Mouse (Mus musculus) forebrain, embryonic 10.5 days (tissue): ENCODE results near the gene Gipc1. TPM values are rescaled to one million over a fixed set of nuclear protein-coding genes. Genes with fewer than 3 reads are reported as not detected.

Experiments
- DNase-seq: peaks from one replicate; pipeline ENCODE4 v3.0.0-alpha.2; 2017; ENCODE audit warnings: low spot score; ENCODE audit errors: extremely low spot score
- H3K27ac ChIP-seq: fragments of 300-500 bp; sonication (generic); 2 replicates; pipeline ENCODE4 v1.5.1; 2016; ENCODE audit warnings: mild to moderate bottlenecking
- H3K27me3 ChIP-seq: fragments of 300-500 bp; sonication (generic); 2 replicates; pipeline ENCODE4 v1.6.1; 2016; ENCODE audit warnings: mild to moderate bottlenecking; ENCODE audit not compliant: poor library complexity, severe bottlenecking
- H3K36me3 ChIP-seq: fragments of 300-500 bp; sonication (generic); replicated peaks from 2 replicates; pipeline ENCODE4 v1.6.1; 2016; ENCODE audit warnings: mild to moderate bottlenecking, moderate library complexity
- H3K4me1 ChIP-seq: fragments of 300-500 bp; sonication (generic); 2 replicates; pipeline ENCODE4 v1.6.1; 2016
- H3K4me3 ChIP-seq: fragments of 300-500 bp; sonication (generic); 2 replicates; pipeline ENCODE4 v1.5.1; 2016; ENCODE audit warnings: mild to moderate bottlenecking, moderate library complexity
- H3K9me3 ChIP-seq: fragments of 300-500 bp; sonication (generic); 2 replicates; pipeline ENCODE4 v1.6.1; 2016; ENCODE audit warnings: mild to moderate bottlenecking, moderate library complexity
- WGBS: fragments of 180-500 bp; shearing (Covaris S2); methylation state at CpG from one replicate; pipeline ENCODE4 v1.1.7; 2016; 5-methylcytosine and 5-hydroxymethylcytosine counted together
- polyA plus RNA-seq: library from polyadenylated mRNA; unstranded; fragments of >200 nt; fragmentation: Nextera tagmentation; extraction: Ambion mirVana; gene quantifications from 2 replicates; pipeline ENCODE4 v1.2.1, GENCODE M21; 2016

The Gipc1 gene
- polyA plus RNA-seq, 1 experiment from 2014 or later = 220 TPM

- H3K4me1 ChIP-seq = peaks cover 56% of the 10 kb centered on the region
- peaks cover 31% of the 10 kb centered on the region for H3K27me3 ChIP-seq
- H3K4me3 ChIP-seq = peak overlapping the region; percentile 47
- H3K27ac ChIP-seq = peak overlapping the region; percentile 71
- H3K9me3 ChIP-seq = no peaks in the 10 kb centered on the region
- DNase-seq = peak; percentile 81
- 23% methylated on average over 80 of the region's 80 CpGs for WGBS
- peaks cover 62% of the 10 kb centered on the region for H3K36me3 ChIP-seq
These were observed 15.8 kb downstream of the Gipc1 start for GRCm38 (mm10) chr8:83668010-83668916.

- peaks cover 62% of the 10 kb centered on the region for H3K36me3 ChIP-seq
- WGBS = 78% methylated on average over 16 of the region's 16 CpGs
These were observed 16.5 kb downstream of the Gipc1 start for GRCm38 (mm10) chr8:83669013-83669412.

GRCm38 (mm10) chr8:83672936-83673335, 20.5 kb downstream of the Gipc1 start:
- no peak for DNase-seq
- Histone ChIP-seq H3K9me3 (no peaks in the 10 kb centered on the region), H3K4me3 (no peak overlapping the region), H3K27me3 (peaks cover 12% of the 10 kb centered on the region), H3K36me3 (peaks cover 88% of the 10 kb centered on the region), H3K4me1 (peaks cover 18% of the 10 kb centered on the region), H3K27ac (no peak overlapping the region)
- 70% methylated on average over 5 of the region's 5 CpGs for whole genome bisulfite sequencing

More at GRCm38 (mm10) chr8:83669013-83669412, 16.5 kb downstream of the Gipc1 start:
- Histone ChIP-seq H3K27ac (peak overlapping the region; percentile 71), H3K4me1 (peaks cover 54% of the 10 kb centered on the region), H3K27me3 (peaks cover 31% of the 10 kb centered on the region), H3K4me3 (peak overlapping the region; percentile 47), H3K9me3 (no peaks in the 10 kb centered on the region)
- DNase-seq = no peak

GRCm38 (mm10) chr8:83674497-83674896, 22.0 kb downstream of the Gipc1 start:
- Histone ChIP-seq H3K4me1 (peaks cover 5% of the 10 kb centered on the region; the same call in 1 of the 2 replicates), H3K9me3 (no peaks in the 10 kb centered on the region), H3K36me3 (peaks cover 94% of the 10 kb centered on the region), H3K4me3 (no peak overlapping the region), H3K27ac (no peak overlapping the region), H3K27me3 (no peaks in the 10 kb centered on the region)
- 89% methylated on average over 5 of the region's 5 CpGs for WGBS
- no peak for DNase-seq

- Histone ChIP-seq H3K9me3 (no peaks in the 10 kb centered on the region), H3K36me3 (peaks cover 94% of the 10 kb centered on the region), H3K27ac (no peak overlapping the region), H3K27me3 (no peaks in the 10 kb centered on the region), H3K4me3 (no peak overlapping the region), H3K4me1 (peaks cover 16% of the 10 kb centered on the region)
- no peak for DNase-seq
- 91% methylated on average over 12 of the region's 12 CpGs for WGBS
These were observed 27.4 kb downstream of the Gipc1 start for GRCm38 (mm10) chr8:83679866-83680265.

GRCm38 (mm10) chr8:83680603-83681002, 28.1 kb downstream of the Gipc1 start:
- Histone ChIP-seq H3K36me3 (peaks cover 96% of the 10 kb centered on the region), H3K4me1 (peaks cover 16% of the 10 kb centered on the region), H3K27me3 (no peaks in the 10 kb centered on the region), H3K27ac (peak overlapping the region; percentile 58), H3K9me3 (no peaks in the 10 kb centered on the region), H3K4me3 (no peak overlapping the region)
- 85% methylated on average over 5 of the region's 5 CpGs for WGBS
- no peak for DNase-seq

- H3K4me3 ChIP-seq = no peak overlapping the region
- DNase-seq = no peak
- WGBS = 30% methylated on average over 6 of the region's 6 CpGs
- peaks cover 96% of the 10 kb centered on the region for H3K36me3 ChIP-seq
- peaks cover 16% of the 10 kb centered on the region for H3K4me1 ChIP-seq
- H3K9me3 ChIP-seq = no peaks in the 10 kb centered on the region
- H3K27me3 ChIP-seq = no peaks in the 10 kb centered on the region
- H3K27ac ChIP-seq = peak overlapping the region; percentile 58
These were observed 28.6 kb downstream of the Gipc1 start for GRCm38 (mm10) chr8:83681099-83681498.

DNA sequence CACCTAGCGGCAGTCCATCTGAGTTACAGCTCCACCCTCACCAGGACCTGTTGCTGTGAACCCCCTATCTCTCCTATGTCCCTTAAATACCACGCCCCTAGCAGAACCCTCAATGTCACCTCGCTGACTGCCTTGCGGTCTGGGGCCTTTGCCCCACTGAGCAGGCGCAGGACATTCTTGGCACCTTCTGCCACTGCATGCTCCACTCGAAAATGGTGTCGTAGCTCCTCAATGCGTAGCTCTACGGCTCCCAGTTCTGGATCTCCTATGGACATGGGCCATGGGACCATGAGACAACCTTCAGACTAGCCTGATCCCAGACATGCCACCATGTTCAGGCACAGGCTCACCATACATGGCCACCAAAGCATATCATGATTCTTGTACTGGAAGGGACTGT, 32.0 kb downstream of the Gipc1 start:
- H3K4me1 ChIP-seq = peaks cover 16% of the 10 kb centered on the region
- no peaks in the 10 kb centered on the region for H3K27me3 ChIP-seq
- peaks cover 83% of the 10 kb centered on the region for H3K36me3 ChIP-seq
- no peak for DNase-seq
- no peak overlapping the region for H3K4me3 ChIP-seq
- H3K27ac ChIP-seq = no peak overlapping the region
- H3K9me3 ChIP-seq = no peaks in the 10 kb centered on the region
- WGBS = 92% methylated on average over 9 of the region's 9 CpGs

GRCm38 (mm10) chr8:83689264-83689663, 36.8 kb downstream of the Gipc1 start:
- whole genome bisulfite sequencing = 94% methylated on average over 6 of the region's 6 CpGs
- Histone ChIP-seq H3K4me1 (no peaks in the 10 kb centered on the region; the same call in 1 of the 2 replicates), H3K36me3 (peaks cover 71% of the 10 kb centered on the region), H3K9me3 (no peaks in the 10 kb centered on the region), H3K27ac (no peak overlapping the region), H3K4me3 (no peak overlapping the region), H3K27me3 (no peaks in the 10 kb centered on the region)
- DNase-seq = no peak

GRCm38 (mm10) chr8:83693609-83694236, 41.2 kb downstream of the Gipc1 start:
- no peaks in the 10 kb centered on the region for H3K9me3 ChIP-seq
- H3K27me3 ChIP-seq = no peaks in the 10 kb centered on the region
- H3K4me1 ChIP-seq = peaks cover 21% of the 10 kb centered on the region
- peaks cover 36% of the 10 kb centered on the region for H3K36me3 ChIP-seq
- 86% methylated on average over 10 of the region's 10 CpGs for WGBS
- no peak for DNase-seq
- H3K27ac ChIP-seq = no peak overlapping the region
- H3K4me3 ChIP-seq = no peak overlapping the region

GRCm38 (mm10) chr8:83694369-83695160, 42.1 kb downstream of the Gipc1 start:
- H3K27ac ChIP-seq = no peak overlapping the region
- H3K4me1 ChIP-seq = peaks cover 29% of the 10 kb centered on the region
- H3K27me3 ChIP-seq = no peaks in the 10 kb centered on the region
- 87% methylated on average over 11 of the region's 11 CpGs for WGBS
- no peaks in the 10 kb centered on the region for H3K9me3 ChIP-seq
- no peak for DNase-seq
- H3K36me3 ChIP-seq = peaks cover 32% of the 10 kb centered on the region
- no peak overlapping the region for H3K4me3 ChIP-seq

GRCm38 (mm10) chr8:83695351-83696106, 43.1 kb downstream of the Gipc1 start:
- no peaks in the 10 kb centered on the region for H3K9me3 ChIP-seq
- H3K4me3 ChIP-seq = no peak overlapping the region
- no peak overlapping the region for H3K27ac ChIP-seq
- 91% methylated on average over 16 of the region's 17 CpGs for WGBS
- peaks cover 39% of the 10 kb centered on the region for H3K4me1 ChIP-seq
- no peak for DNase-seq
- H3K27me3 ChIP-seq = no peaks in the 10 kb centered on the region
- H3K36me3 ChIP-seq = peaks cover 23% of the 10 kb centered on the region
